Mouse (Mus musculus) layer of hippocampus, postnatal 36 days (tissue): ENCODE data around the gene Cdc25b. TPM values are rescaled to one million over a fixed set of nuclear protein-coding genes. Genes with fewer than 3 reads are reported as not detected.

ENCODE experiments used
- DNase-seq, 2 experiments: peaks; one replicate each; pipeline ENCODE4 v3.0.0; 2022
- total RNA-seq, 2 experiments: library from RNA; stranded (reverse); gene quantifications; 2 replicates each; pipeline ENCODE4 v1.2.3; 2021

Gene Cdc25b
- total RNA-seq, 2 experiments from 2014 or later: 16.0 to 20.1 TPM

GRCm38 (mm10) chr2:131232558-131232957 lies 45.8 kb downstream of the Cdc25b start:
- no peak for DNase-seq

- DNase-seq: peak; percentile 91 to 92
Measured at GRCm38 (mm10) chr2:131233307-131234126, 46.8 kb downstream of the Cdc25b start, which contains the start of gene Mavs. Gene Mavs, plus strand, starts transcription at chr2:131234063.

GRCm38 (mm10) chr2:131234127-131234650 lies 47.4 kb downstream of the Cdc25b start:
- no peak for DNase-seq

- DNase-seq: no peak
Measured at GRCm38 (mm10) chr2:131234970-131235635, 48.4 kb downstream of the Cdc25b start.

GRCm38 (mm10) chr2:131242180-131242579 lies 55.4 kb downstream of the Cdc25b start:
- no peak for DNase-seq

- no peak for DNase-seq
Measured at GRCm38 (mm10) chr2:131242929-131243328, 56.2 kb downstream of the Cdc25b start.

Other genes starting within 250 kb of the Cdc25b start
- 10 to 100 TPM; 60.3 to 67.9 TPM for gene Gfra4, start 143.9 kb upstream of the Cdc25b start, total RNA-seq
- under 1 TPM in 1 of 2 experiments, not detected in 1; 0.40 TPM for gene Adam33, start 123.1 kb upstream of the Cdc25b start, total RNA-seq
- under 1 TPM; 0.27 to 0.33 TPM for gene Siglec1, start 100.2 kb upstream of the Cdc25b start, total RNA-seq
- gene Hspa12b, start 59.7 kb upstream of the Cdc25b start, total RNA-seq: 1 to 10 TPM; 7.5 to 9.1 TPM
- not detected for gene Gm11037, start 53.5 kb upstream of the Cdc25b start, total RNA-seq
- gene 1700037H04Rik, start 26.9 kb upstream of the Cdc25b start, total RNA-seq: 10 to 100 TPM; 51.3 to 51.8 TPM
- 10 to 100 TPM; 73.9 to 76.5 TPM for gene Cenpb, start 6.9 kb upstream of the Cdc25b start, total RNA-seq
- gene Spef1, start 333 bp downstream of the Cdc25b start, total RNA-seq: 10 to 100 TPM; 10.9 to 14.4 TPM
- gene Ap5s1, start 20.1 kb downstream of the Cdc25b start, total RNA-seq: 10 to 100 TPM; 22.2 to 25.7 TPM
- 1 to 10 TPM; 6.5 to 6.8 TPM for gene Mavs, start 47.1 kb downstream of the Cdc25b start, total RNA-seq
- 10 to 100 TPM; 54.5 to 59.4 TPM for gene Pank2, start 75.5 kb downstream of the Cdc25b start, total RNA-seq
- 10 to 100 TPM; 28.3 to 29.5 TPM for gene Rnf24, start 165.9 kb downstream of the Cdc25b start, total RNA-seq